8 mouse cellular contexts compared by ENCODE assay signal in the genomic region with DNA sequence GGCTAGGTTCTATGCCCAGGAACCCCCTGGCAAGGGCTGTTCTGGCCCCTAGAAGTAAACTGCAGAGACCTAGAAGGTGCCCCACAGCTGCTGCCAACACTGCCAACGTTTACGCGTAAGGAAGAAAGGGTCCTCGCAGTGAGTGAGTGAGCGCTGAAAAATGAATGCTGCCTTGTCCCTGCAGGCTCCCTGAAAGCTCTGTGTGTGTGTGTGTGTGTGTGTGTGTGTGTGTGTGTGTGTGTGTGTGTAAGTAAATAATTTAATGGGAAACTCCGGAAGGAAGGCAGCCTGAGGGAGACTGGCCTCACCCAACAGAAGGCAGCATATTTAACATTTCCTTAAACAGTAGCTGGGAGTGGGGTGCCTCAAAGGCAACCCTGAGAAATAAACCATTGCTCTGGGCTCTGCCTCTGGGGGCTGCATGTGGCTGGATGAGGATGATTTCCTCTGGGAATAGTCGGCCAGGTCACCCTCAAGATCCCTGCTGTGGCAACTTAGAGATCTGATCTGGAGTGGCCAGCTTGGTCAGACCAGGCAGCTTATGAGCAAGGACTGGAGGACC. TPM values are rescaled to one million over a fixed set of nuclear protein-coding genes. Genes with fewer than 3 reads are reported as not detected.
A peak's percentile ranks its signal among the peaks of the same experiment; 100 is the strongest.
DNase-seq lines count a peak whose midpoint lies in the region; ATAC-seq and TF ChIP-seq lines count a peak whose summit lies in the region.

No protein-coding gene starts in this region.

- TF ChIP-seq POLR2A in liver, adult 2 months (IDR thresholded peaks at IDR 0.05; ENCODE audit: extremely low read depth, insufficient read depth, low read length), result no peak

- H3K36me3 ChIP-seq in liver, adult 2 months (ENCODE audit: control insufficient read depth, insufficient read depth, low read length), result no peaks in the 10 kb centered on the region
- no peaks in the 10 kb centered on the region for H3K36me3 ChIP-seq in heart, postnatal 0 days (replicated peaks; ENCODE audit: control insufficient read depth, insufficient read depth, low read length)
- no peaks in the 10 kb centered on the region for H3K36me3 ChIP-seq in liver, embryonic 14.5 days (replicated peaks; ENCODE audit: control insufficient read depth, insufficient read depth, low read depth)

- no peak for ATAC-seq in heart, postnatal 0 days (ENCODE audit: insufficient read depth, low read depth)
- ATAC-seq in liver, embryonic 14.5 days (ENCODE audit: insufficient read depth), result no peak
- ATAC-seq in inflammation-experienced regulatory T-cells, adult 6 months, result no peak
- no peak for ATAC-seq in CD4-positive, CD25-positive, alpha-beta regulatory T cell, adult 4 months

- no peak overlapping the region for H3K4me2 ChIP-seq in heart, postnatal 0 days (ENCODE audit: low read depth, low read length)
- no peak overlapping the region for H3K4me2 ChIP-seq in liver, embryonic 14.5 days (ENCODE audit: low read depth)

- no peak overlapping the region for H3K9ac ChIP-seq in liver, adult 2 months (ENCODE audit: low read depth, low read length)
- 0 out of 2 replicates have a peak overlapping the region, but pooled peaks have one; percentile 1 for H3K9ac ChIP-seq in heart, postnatal 0 days (replicated peaks; ENCODE audit: low read depth, low read length)
- peak overlapping the region; percentile 7 for H3K9ac ChIP-seq in liver, embryonic 14.5 days (replicated peaks)

- H3K4me3 ChIP-seq in liver, adult 2 months (ENCODE audit: insufficient read depth, low read depth, low read length), result no peak overlapping the region
- H3K4me3 ChIP-seq in heart, postnatal 0 days (ENCODE audit: low read depth, low read length), result no peak overlapping the region
- no peak overlapping the region for H3K4me3 ChIP-seq in liver, embryonic 14.5 days (ENCODE audit: insufficient read depth in 1 of 2, low read depth in 2 of 2, low read length in 2 of 2)

- TF ChIP-seq CTCF in liver, adult 2 months (IDR thresholded peaks at IDR 0.05; ENCODE audit: low read depth, low read length), result no peak
- TF ChIP-seq CTCF in heart, postnatal 0 days (IDR thresholded peaks at IDR 0.05; ENCODE audit: low read depth), result no peak
- TF ChIP-seq CTCF in liver, embryonic 14.5 days (IDR thresholded peaks at IDR 0.05; ENCODE audit: low read depth), result no peak

- intact Hi-C loops in left cerebral cortex, postnatal 25 days (cut with DNase I), result no loop called here

- H3K79me2 ChIP-seq in liver, adult 2 months (ENCODE audit: control insufficient read depth, insufficient read depth, low read length), result no peaks in the 10 kb centered on the region

- H3K4me1 ChIP-seq in liver, adult 2 months (ENCODE audit: control insufficient read depth, insufficient read depth, low read length), result peaks cover 19% of the 10 kb centered on the region
- peaks cover 24% of the 10 kb centered on the region; the same call in 1 of the 2 replicates for H3K4me1 ChIP-seq in heart, postnatal 0 days (ENCODE audit: control insufficient read depth, insufficient read depth)
- H3K4me1 ChIP-seq in liver, embryonic 14.5 days (replicated peaks; ENCODE audit: control insufficient read depth in 2 of 2, insufficient read depth in 2 of 2, low read length in 1 of 2), result peaks cover 24 to 32% of the 10 kb centered on the region in 2 experiments

- H3K9me3 ChIP-seq in heart, postnatal 0 days (replicated peaks; ENCODE audit: control insufficient read depth, low read length), result no peaks in the 10 kb centered on the region
- H3K9me3 ChIP-seq in liver, embryonic 14.5 days (ENCODE audit: control insufficient read depth, low read length), result no peaks in the 10 kb centered on the region

- TF ChIP-seq EP300 in heart, postnatal 0 days (IDR thresholded peaks at IDR 0.05; ENCODE audit: low read depth), result no peak
- no peak for TF ChIP-seq EP300 in liver, embryonic 14.5 days (IDR thresholded peaks at IDR 0.05; ENCODE audit: low read depth)

- WGBS in liver, adult 2 months, result 71% methylated on average over 7 of the region's 7 CpGs
- WGBS in heart, postnatal 0 days, result 47% methylated on average over 7 of the region's 7 CpGs
- WGBS in liver, embryonic 14.5 days (ENCODE audit: insufficient replicate concordance), result 78% methylated on average over 7 of the region's 7 CpGs

- peak overlapping the region; percentile 58 for H3K27ac ChIP-seq in liver, adult 2 months (replicated peaks; ENCODE audit: insufficient read depth, low read depth, low read length)
- H3K27ac ChIP-seq in heart, postnatal 0 days (ENCODE audit: low read depth), result peak overlapping the region; percentile 76
- H3K27ac ChIP-seq in liver, embryonic 14.5 days, result peak overlapping the region; percentile 54

- DNase-seq in liver, adult 2 months (ENCODE audit: extremely low read depth, low read depth, low spot score), result no peak
- DNase-seq in liver, result no peak
- no peak for DNase-seq in heart, postnatal 0 days (ENCODE audit: low spot score)
- no peak for DNase-seq in liver, embryonic 14.5 days (ENCODE audit: low read depth in 3 of 3, low spot score in 3 of 3)
- peak; percentile 36 for DNase-seq in testis, postnatal 10 days (ENCODE audit: low spot score)
- DNase-seq in left cerebral cortex, postnatal 25 days (ENCODE audit: low spot score in 2 of 2), result no peak

- H3K27me3 ChIP-seq in liver, adult 2 months (ENCODE audit: control insufficient read depth, insufficient read depth, low read length), result no peaks in the 10 kb centered on the region
- no peaks in the 10 kb centered on the region for H3K27me3 ChIP-seq in heart, postnatal 0 days (ENCODE audit: control insufficient read depth, insufficient read depth, low read length)
- no peaks in the 10 kb centered on the region for H3K27me3 ChIP-seq in liver, embryonic 14.5 days (ENCODE audit: control insufficient read depth, insufficient read depth, low read length)

RNA-seq across cellular contexts. Expression of gene Ptma, which starts 34.9 kb away (rescaled TPM):
- 259 and 274 TPM in 2 replicates for total RNA-seq in liver, adult 2 months (2014; rRNA removed)
- polyA plus RNA-seq in liver, adult 2 months (2012; rRNA removed), result 214 and 240 TPM in 2 replicates
- 379 and 399 TPM in 2 replicates for total RNA-seq in heart, postnatal 0 days (2014; rRNA removed; ENCODE audit: low replicate concordance)
- polyA plus RNA-seq in heart, postnatal 0 days (2015; fragmentation: Nextera tagmentation; extraction: Ambion mirVana), result 597 and 614 TPM in 2 replicates
- 466 and 1,286 TPM in 2 replicates for polyA plus RNA-seq in liver, embryonic 14.5 days (2012; rRNA removed)
- 993 and 1,059 TPM in 2 replicates for polyA plus RNA-seq in liver, embryonic 14.5 days (2014; fragmentation: Nextera tagmentation; extraction: Ambion mirVana)
- 100 to 1,000 TPM; 359 to 366 TPM for total RNA-seq in left cerebral cortex, postnatal 25 days (2021)
- polyA plus RNA-seq in inflammation-experienced regulatory T-cells, adult 6 months (2017; shearing (Covaris generic)), result 1,000 to 10,000 TPM; 2,583 to 3,807 (median 2,925) TPM
- polyA plus RNA-seq in CD4-positive, CD25-positive, alpha-beta regulatory T cell, adult 4 months (2017; shearing (Covaris generic)), result 1,000 to 10,000 TPM; 2,790 to 2,877 TPM
